Mouse (Mus musculus) forebrain, embryonic 13.5 days (tissue): ENCODE measurements at regions not wholly inside any gene's neighbourhood (a gene's known extent, or its start where the extent isn't known, plus 50 kb on each side); places are given as distances from the start of the nearest gene placed in this dataset.

Experiments
- ATAC-seq: fragments of 200-750 bp; cut with Nextera tagmentation; 2 replicates; pipeline ENCODE4 v1.8.0; 2017
- H3K27ac ChIP-seq: fragments of 300-500 bp; sonication (generic); 2 replicates; pipeline ENCODE4 v1.5.1; 2015; ENCODE audit warnings: inconsistent platforms, mild to moderate bottlenecking, moderate library complexity
- H3K27me3 ChIP-seq: fragments of 300-500 bp; sonication (generic); 2 replicates; pipeline ENCODE4 v1.6.1; 2015; ENCODE audit warnings: mild to moderate bottlenecking, inconsistent platforms
- H3K36me3 ChIP-seq: fragments of 300-500 bp; sonication (generic); 2 replicates; pipeline ENCODE4 v1.6.1; 2015; ENCODE audit warnings: mild to moderate bottlenecking, inconsistent platforms; ENCODE audit not compliant: poor library complexity, severe bottlenecking
- H3K4me1 ChIP-seq: fragments of 300-500 bp; sonication (generic); 2 replicates; pipeline ENCODE4 v1.6.1; 2015; ENCODE audit warnings: inconsistent platforms
- H3K4me2 ChIP-seq: fragments of 300-500 bp; sonication (generic); 2 replicates; pipeline ENCODE4 v1.6.1; 2015; ENCODE audit warnings: inconsistent platforms, mild to moderate bottlenecking, moderate library complexity
- H3K4me3 ChIP-seq: fragments of 300-500 bp; sonication (generic); 2 replicates; pipeline ENCODE4 v1.5.1; 2015; ENCODE audit warnings: mild to moderate bottlenecking, inconsistent platforms
- H3K9ac ChIP-seq: fragments of 300-500 bp; sonication (generic); 2 replicates; pipeline ENCODE4 v1.6.1; 2015; ENCODE audit warnings: mild to moderate bottlenecking, inconsistent platforms
- H3K9me3 ChIP-seq: fragments of 300-500 bp; sonication (generic); replicated peaks from 2 replicates; pipeline ENCODE4 v1.6.1; 2016; ENCODE audit warnings: inconsistent platforms
- WGBS: fragments of 180-500 bp; shearing (Covaris S2); methylation state at CpG from one replicate; pipeline ENCODE4 v1.1.7; 2015; 5-methylcytosine and 5-hydroxymethylcytosine counted together

- H3K27ac ChIP-seq = no peak overlapping the region
- no peak overlapping the region for H3K9ac ChIP-seq
- no peak overlapping the region for H3K4me2 ChIP-seq
- no peak overlapping the region for H3K4me3 ChIP-seq
- 86% methylated on average over 5 of the region's 5 CpGs for WGBS
- ATAC-seq = no peak
- no peaks in the 10 kb centered on the region for H3K27me3 ChIP-seq
- H3K9me3 ChIP-seq = no peaks in the 10 kb centered on the region
- no peaks in the 10 kb centered on the region for H3K36me3 ChIP-seq
- no peaks in the 10 kb centered on the region for H3K4me1 ChIP-seq
Measured at GRCm38 (mm10) chr10:67439844-67440243, 95.4 kb upstream of the Egr2 start.

GRCm38 (mm10) chr10:67441243-67441642, 94.0 kb upstream of the Egr2 start:
- WGBS = 79% methylated on average over 7 of the region's 7 CpGs
- Histone ChIP-seq H3K27me3 (no peaks in the 10 kb centered on the region), H3K4me1 (no peaks in the 10 kb centered on the region), H3K9ac (no peak overlapping the region), H3K4me3 (no peak overlapping the region), H3K36me3 (no peaks in the 10 kb centered on the region), H3K9me3 (no peaks in the 10 kb centered on the region), H3K4me2 (no peak overlapping the region), H3K27ac (no peak overlapping the region)
- ATAC-seq = no peak

GRCm38 (mm10) chr10:67448875-67449274, 86.4 kb upstream of the Egr2 start:
- Histone ChIP-seq H3K27me3 (no peaks in the 10 kb centered on the region), H3K36me3 (no peaks in the 10 kb centered on the region), H3K9me3 (no peaks in the 10 kb centered on the region), H3K9ac (no peak overlapping the region), H3K4me2 (no peak overlapping the region), H3K4me3 (no peak overlapping the region), H3K4me1 (no peaks in the 10 kb centered on the region), H3K27ac (no peak overlapping the region)
- ATAC-seq = no peak
- WGBS = 86% methylated on average over 6 of the region's 6 CpGs

GRCm38 (mm10) chr10:67454149-67454548, 81.1 kb upstream of the Egr2 start:
- no peak overlapping the region for H3K4me2 ChIP-seq
- H3K9me3 ChIP-seq = no peaks in the 10 kb centered on the region
- ATAC-seq = no peak
- WGBS = 20% methylated on average over 7 of the region's 7 CpGs
- H3K9ac ChIP-seq = no peak overlapping the region
- H3K27ac ChIP-seq = no peak overlapping the region
- no peaks in the 10 kb centered on the region for H3K36me3 ChIP-seq
- H3K4me1 ChIP-seq = peaks cover 5% of the 10 kb centered on the region
- H3K4me3 ChIP-seq = no peak overlapping the region
- no peaks in the 10 kb centered on the region for H3K27me3 ChIP-seq

- peak; percentile 66 for ATAC-seq
Measured at GRCm38 (mm10) chr10:67458447-67459272, 76.6 kb upstream of the Egr2 start.

GRCm38 (mm10) chr10:67461321-67461720, 74.0 kb upstream of the Egr2 start:
- H3K4me1 ChIP-seq = peaks cover 5% of the 10 kb centered on the region
- no peaks in the 10 kb centered on the region for H3K36me3 ChIP-seq
- no peak for ATAC-seq
- no peaks in the 10 kb centered on the region for H3K27me3 ChIP-seq
- no peak overlapping the region for H3K4me2 ChIP-seq
- H3K9me3 ChIP-seq = no peaks in the 10 kb centered on the region
- H3K27ac ChIP-seq = no peak overlapping the region
- no peak overlapping the region for H3K4me3 ChIP-seq
- 75% methylated on average over 1 of the region's 1 CpGs for WGBS
- H3K9ac ChIP-seq = no peak overlapping the region

More at GRCm38 (mm10) chr10:67458447-67459272, 76.6 kb upstream of the Egr2 start:
- Histone ChIP-seq H3K4me3 (no peak overlapping the region), H3K4me1 (peaks cover 5% of the 10 kb centered on the region), H3K4me2 (peak overlapping the region; percentile 46), H3K36me3 (no peaks in the 10 kb centered on the region), H3K27me3 (no peaks in the 10 kb centered on the region), H3K9me3 (no peaks in the 10 kb centered on the region), H3K9ac (no peak overlapping the region), H3K27ac (no peak overlapping the region)
- 29% methylated on average over 22 of the region's 22 CpGs for WGBS

- ATAC-seq = no peak; the same call in 1 of the 2 replicates
- no peaks in the 10 kb centered on the region for H3K9me3 ChIP-seq
- H3K4me3 ChIP-seq = no peak overlapping the region
- H3K27me3 ChIP-seq = no peaks in the 10 kb centered on the region
- peaks cover 5% of the 10 kb centered on the region for H3K4me1 ChIP-seq
- H3K27ac ChIP-seq = no peak overlapping the region
- H3K9ac ChIP-seq = no peak overlapping the region
- no peaks in the 10 kb centered on the region for H3K36me3 ChIP-seq
- no peak overlapping the region for H3K4me2 ChIP-seq
- WGBS = 51% methylated on average over 1 of the region's 1 CpGs
Measured at GRCm38 (mm10) chr10:67461862-67462261, 73.4 kb upstream of the Egr2 start.

GRCm38 (mm10) chr10:67468724-67469123, 66.6 kb upstream of the Egr2 start:
- Histone ChIP-seq H3K36me3 (no peaks in the 10 kb centered on the region), H3K4me3 (no peak overlapping the region), H3K27me3 (no peaks in the 10 kb centered on the region), H3K9ac (no peak overlapping the region), H3K4me1 (no peaks in the 10 kb centered on the region), H3K4me2 (no peak overlapping the region), H3K9me3 (no peaks in the 10 kb centered on the region), H3K27ac (no peak overlapping the region)
- WGBS = 59% methylated on average over 8 of the region's 8 CpGs
- peak; percentile 71 for ATAC-seq

GRCm38 (mm10) chr10:67473016-67473415, 62.3 kb upstream of the Egr2 start:
- WGBS = 91% methylated on average over 6 of the region's 6 CpGs
- H3K9me3 ChIP-seq = no peaks in the 10 kb centered on the region
- no peak overlapping the region for H3K4me3 ChIP-seq
- H3K27ac ChIP-seq = no peak overlapping the region
- H3K4me2 ChIP-seq = no peak overlapping the region
- no peaks in the 10 kb centered on the region for H3K36me3 ChIP-seq
- H3K27me3 ChIP-seq = no peaks in the 10 kb centered on the region
- H3K4me1 ChIP-seq = no peaks in the 10 kb centered on the region
- no peak overlapping the region for H3K9ac ChIP-seq
- ATAC-seq = no peak

GRCm38 (mm10) chr10:67474336-67474735, 60.9 kb upstream of the Egr2 start:
- no peak overlapping the region for H3K4me2 ChIP-seq
- H3K4me1 ChIP-seq = no peaks in the 10 kb centered on the region
- H3K27ac ChIP-seq = no peak overlapping the region
- H3K9me3 ChIP-seq = no peaks in the 10 kb centered on the region
- 73% methylated on average over 2 of the region's 2 CpGs for WGBS
- H3K4me3 ChIP-seq = no peak overlapping the region
- H3K27me3 ChIP-seq = no peaks in the 10 kb centered on the region
- H3K36me3 ChIP-seq = no peaks in the 10 kb centered on the region
- ATAC-seq = no peak
- H3K9ac ChIP-seq = no peak overlapping the region

GRCm38 (mm10) chr10:67482268-67482667, 53.0 kb upstream of the Egr2 start:
- 63% methylated on average over 14 of the region's 14 CpGs for WGBS
- Histone ChIP-seq H3K27ac (no peak overlapping the region), H3K36me3 (no peaks in the 10 kb centered on the region), H3K9ac (no peak overlapping the region), H3K4me3 (no peak overlapping the region), H3K4me1 (no peaks in the 10 kb centered on the region), H3K4me2 (no peak overlapping the region), H3K27me3 (0 out of 2 replicates have a peak, but pooled peaks cover 2% of the 10 kb centered on the region), H3K9me3 (peaks cover 7% of the 10 kb centered on the region)
- ATAC-seq = peak; percentile 85; the same call in 1 of the 2 replicates

- 72% methylated on average over 7 of the region's 7 CpGs for WGBS
- no peak overlapping the region for H3K4me2 ChIP-seq
- peaks cover 7% of the 10 kb centered on the region for H3K9me3 ChIP-seq
- H3K9ac ChIP-seq = no peak overlapping the region
- H3K27me3 ChIP-seq = 0 out of 2 replicates have a peak, but pooled peaks cover 2% of the 10 kb centered on the region
- H3K4me3 ChIP-seq = no peak overlapping the region
- no peaks in the 10 kb centered on the region for H3K36me3 ChIP-seq
- H3K27ac ChIP-seq = no peak overlapping the region
- no peak for ATAC-seq
- no peaks in the 10 kb centered on the region for H3K4me1 ChIP-seq
Measured at GRCm38 (mm10) chr10:67483371-67483770, 51.9 kb upstream of the Egr2 start.
